Mouse (Mus musculus): Measurements from ENCODE around the gene Immp2l. TPM values are rescaled to one million over a fixed set of nuclear protein-coding genes. Genes with fewer than 3 reads are reported as not detected.

Immp2l gene
- polyA plus RNA-seq, 2 experiments: 4.3 to 11.2 TPM

- no peak for ATAC-seq (ENCODE audit: insufficient read depth)
- H3K4me2 ChIP-seq (ENCODE audit: low read depth): no peak overlapping the region
- no peak overlapping the region for H3K9ac ChIP-seq (replicated peaks)
- no peak for DNase-seq (ENCODE audit: low read depth in 3 of 3, low spot score in 3 of 3)
- no peak for TF ChIP-seq EP300 (IDR thresholded peaks at IDR 0.05; ENCODE audit: low read depth)
- TF ChIP-seq CTCF (IDR thresholded peaks at IDR 0.05; ENCODE audit: low read depth): no peak
- H3K9me3 ChIP-seq (ENCODE audit: control insufficient read depth, low read length): no peaks in the 10 kb centered on the region
- no peaks in the 10 kb centered on the region for H3K4me1 ChIP-seq (replicated peaks; ENCODE audit: control insufficient read depth in 2 of 2, insufficient read depth in 2 of 2, low read length in 1 of 2)
- H3K27ac ChIP-seq: no peak overlapping the region
- H3K36me3 ChIP-seq (replicated peaks; ENCODE audit: control insufficient read depth, insufficient read depth, low read depth): no peaks in the 10 kb centered on the region
- H3K4me3 ChIP-seq (ENCODE audit: insufficient read depth in 1 of 2, low read depth in 2 of 2, low read length in 2 of 2): no peak overlapping the region
- no peaks in the 10 kb centered on the region for H3K27me3 ChIP-seq (ENCODE audit: control insufficient read depth, insufficient read depth, low read length)
- WGBS (ENCODE audit: insufficient replicate concordance): 76% methylated on average over 1 of the region's 1 CpGs
Observed at GRCm38 (mm10) chr12:41277896-41278295, 254.0 kb downstream of the Immp2l start.

- 72% methylated on average over 3 of the region's 3 CpGs for WGBS (ENCODE audit: insufficient replicate concordance)
- H3K9me3 ChIP-seq (ENCODE audit: control insufficient read depth, low read length): no peaks in the 10 kb centered on the region
- no peaks in the 10 kb centered on the region for H3K27me3 ChIP-seq (ENCODE audit: control insufficient read depth, insufficient read depth, low read length)
- H3K4me1 ChIP-seq (replicated peaks; ENCODE audit: control insufficient read depth in 2 of 2, insufficient read depth in 2 of 2, low read length in 1 of 2): no peaks in the 10 kb centered on the region
- no peak for ATAC-seq (ENCODE audit: insufficient read depth)
- H3K36me3 ChIP-seq (replicated peaks; ENCODE audit: control insufficient read depth, insufficient read depth, low read depth): no peaks in the 10 kb centered on the region
- no peak for DNase-seq (ENCODE audit: low read depth in 3 of 3, low spot score in 3 of 3)
- no peak overlapping the region for H3K4me3 ChIP-seq (ENCODE audit: insufficient read depth in 1 of 2, low read depth in 2 of 2, low read length in 2 of 2)
- no peak overlapping the region for H3K9ac ChIP-seq (replicated peaks)
- no peak overlapping the region for H3K4me2 ChIP-seq (ENCODE audit: low read depth)
- TF ChIP-seq CTCF (IDR thresholded peaks at IDR 0.05; ENCODE audit: low read depth): no peak
- no peak for TF ChIP-seq EP300 (IDR thresholded peaks at IDR 0.05; ENCODE audit: low read depth)
- no peak overlapping the region for H3K27ac ChIP-seq
Observed at GRCm38 (mm10) chr12:41289047-41289446, 265.2 kb downstream of the Immp2l start.

GRCm38 (mm10) chr12:41307015-41307414 lies 283.1 kb downstream of the Immp2l start:
- no peaks in the 10 kb centered on the region for H3K4me1 ChIP-seq (replicated peaks; ENCODE audit: control insufficient read depth in 2 of 2, insufficient read depth in 2 of 2, low read length in 1 of 2)
- DNase-seq (ENCODE audit: low read depth in 3 of 3, low spot score in 3 of 3) (no peak), ATAC-seq (ENCODE audit: insufficient read depth) (no peak)
- H3K27ac ChIP-seq: no peak overlapping the region
- WGBS (ENCODE audit: insufficient replicate concordance): 56% methylated on average over 3 of the region's 3 CpGs
- no peak overlapping the region for H3K9ac ChIP-seq (replicated peaks)
- H3K36me3 ChIP-seq (replicated peaks; ENCODE audit: control insufficient read depth, insufficient read depth, low read depth): no peaks in the 10 kb centered on the region
- no peak overlapping the region for H3K4me2 ChIP-seq (ENCODE audit: low read depth)
- no peak overlapping the region for H3K4me3 ChIP-seq (ENCODE audit: insufficient read depth in 1 of 2, low read depth in 2 of 2, low read length in 2 of 2)
- no peaks in the 10 kb centered on the region for H3K9me3 ChIP-seq (ENCODE audit: control insufficient read depth, low read length)
- TF ChIP-seq CTCF (IDR thresholded peaks at IDR 0.05; ENCODE audit: low read depth) (no peak), EP300 (IDR thresholded peaks at IDR 0.05; ENCODE audit: low read depth) (no peak)
- no peaks in the 10 kb centered on the region for H3K27me3 ChIP-seq (ENCODE audit: control insufficient read depth, insufficient read depth, low read length)

GRCm38 (mm10) chr12:41308726-41309680 lies 285.1 kb downstream of the Immp2l start:
- Histone ChIP-seq H3K27me3 (ENCODE audit: control insufficient read depth, insufficient read depth, low read length) (no peaks in the 10 kb centered on the region), H3K9me3 (ENCODE audit: control insufficient read depth, low read length) (no peaks in the 10 kb centered on the region), H3K9ac (replicated peaks) (no peak overlapping the region), H3K4me3 (ENCODE audit: insufficient read depth in 1 of 2, low read depth in 2 of 2, low read length in 2 of 2) (no peak overlapping the region), H3K4me2 (ENCODE audit: low read depth) (no peak overlapping the region), H3K27ac (no peak overlapping the region), H3K36me3 (replicated peaks; ENCODE audit: control insufficient read depth, insufficient read depth, low read depth) (no peaks in the 10 kb centered on the region), H3K4me1 (replicated peaks; ENCODE audit: control insufficient read depth in 2 of 2, insufficient read depth in 2 of 2, low read length in 1 of 2) (no peaks in the 10 kb centered on the region)
- WGBS (ENCODE audit: insufficient replicate concordance): 74% methylated on average over 6 of the region's 6 CpGs
- ATAC-seq (ENCODE audit: insufficient read depth) (no peak), DNase-seq (ENCODE audit: low read depth in 3 of 3, low spot score in 3 of 3) (no peak)
- TF ChIP-seq CTCF (IDR thresholded peaks at IDR 0.05; ENCODE audit: low read depth) (no peak), EP300 (IDR thresholded peaks at IDR 0.05; ENCODE audit: low read depth) (no peak)

- no peaks in the 10 kb centered on the region for H3K9me3 ChIP-seq (ENCODE audit: control insufficient read depth, low read length)
- no peaks in the 10 kb centered on the region for H3K27me3 ChIP-seq (ENCODE audit: control insufficient read depth, insufficient read depth, low read length)
- H3K4me1 ChIP-seq (replicated peaks; ENCODE audit: control insufficient read depth in 2 of 2, insufficient read depth in 2 of 2, low read length in 1 of 2): no peaks in the 10 kb centered on the region
- no peak for ATAC-seq (ENCODE audit: insufficient read depth)
- no peak for DNase-seq (ENCODE audit: low read depth in 3 of 3, low spot score in 3 of 3)
- H3K9ac ChIP-seq (replicated peaks): no peak overlapping the region
- no peak overlapping the region for H3K27ac ChIP-seq
- no peak overlapping the region for H3K4me2 ChIP-seq (ENCODE audit: low read depth)
- no peaks in the 10 kb centered on the region for H3K36me3 ChIP-seq (replicated peaks; ENCODE audit: control insufficient read depth, insufficient read depth, low read depth)
- H3K4me3 ChIP-seq (ENCODE audit: insufficient read depth in 1 of 2, low read depth in 2 of 2, low read length in 2 of 2): no peak overlapping the region
- 47% methylated on average over 6 of the region's 6 CpGs for WGBS (ENCODE audit: insufficient replicate concordance)
- no peak for TF ChIP-seq CTCF (IDR thresholded peaks at IDR 0.05; ENCODE audit: low read depth)
- no peak for TF ChIP-seq EP300 (IDR thresholded peaks at IDR 0.05; ENCODE audit: low read depth)
Observed at GRCm38 (mm10) chr12:41313391-41313790, 289.5 kb downstream of the Immp2l start.

Measured in liver, embryonic 14.5 days (tissue).